Mouse (Mus musculus) erythroblast, adult 5-6 weeks (primary cell): ENCODE data around the gene Lingo3. TPM values are rescaled to one million over a fixed set of nuclear protein-coding genes. Genes with fewer than 3 reads are reported as not detected.

Experiments
- ATAC-seq: replicated peaks from 2 replicates; pipeline ENCODE4 v1.8.0; 2016; ENCODE audit warnings: moderate number of reproducible peaks, mild to moderate bottlenecking, moderate TSS enrichment, inconsistent platforms; ENCODE audit not compliant: poor library complexity, low FRiP score, severe bottlenecking
- total RNA-seq, 2 experiments: library from RNA; stranded (forward) in 1 of 2; stranded (reverse) in 1 of 2; fragments of 150-400 nt in 1 of 2; fragments of 200-764, 138-1000 nt in 1 of 2; gene quantifications; 2 replicates each; pipeline versions ENCODE4 v1.2.3 to v1.2.4; 2015 to 2017; ENCODE audit warnings: low replicate concordance in 2 of 2

Lingo3 gene
- total RNA-seq, 2 experiments from 2014 or later = not detected

DNA sequence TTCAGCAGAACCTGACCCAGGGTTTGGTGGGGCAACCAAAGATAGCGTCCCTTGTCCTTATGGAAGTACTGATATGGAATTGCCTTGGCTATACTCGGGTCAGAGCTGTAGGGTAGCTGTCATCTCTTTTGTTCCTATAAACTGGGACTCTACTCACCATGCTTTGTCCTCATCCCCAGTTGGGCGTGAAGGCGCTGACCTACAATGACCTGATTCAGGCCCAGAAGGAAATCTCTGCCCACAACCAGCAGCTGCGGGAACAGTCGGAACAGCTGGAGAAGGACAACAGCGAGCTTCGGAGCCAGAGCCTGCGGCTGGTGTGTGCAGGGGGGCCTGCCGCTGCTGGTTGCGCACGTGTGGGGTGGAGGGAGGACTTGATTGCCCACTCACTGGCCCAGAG is 59.0 kb downstream of the Lingo3 start:
- ATAC-seq = no peak

DNA sequence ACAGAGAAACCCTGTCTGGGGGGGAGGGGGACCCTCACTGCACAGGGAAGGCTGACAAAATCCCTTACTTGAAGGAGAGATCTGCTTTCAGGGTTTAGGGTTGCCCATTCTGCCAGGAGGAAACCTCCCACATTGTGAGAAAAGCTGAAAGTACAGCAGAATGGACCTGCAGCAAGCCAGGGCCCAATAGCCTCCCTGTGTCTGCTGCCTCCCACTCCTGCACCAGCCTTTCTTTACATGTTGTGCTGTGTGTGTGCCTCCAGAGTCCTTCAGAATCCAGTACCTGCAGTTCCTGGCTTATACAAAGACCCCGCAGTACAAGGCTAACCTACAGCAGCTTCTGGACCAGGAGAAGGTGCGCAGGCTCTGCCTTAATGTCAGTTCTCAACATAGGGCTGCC is 59.5 kb downstream of the Lingo3 start:
- ATAC-seq = no peak

Other genes starting within 250 kb of the Lingo3 start
- gene Scamp4, start 241.2 kb downstream of the Lingo3 start, total RNA-seq (2015; ENCODE audit: low replicate concordance) = 7.3 and 14.0 TPM in 2 replicates
- gene Scamp4, start 241.2 kb downstream of the Lingo3 start, total RNA-seq (2017; ENCODE audit: low replicate concordance) = 2.6 and 3.1 TPM in 2 replicates
- not detected in 2 replicates for gene Adat3, start 241.2 kb downstream of the Lingo3 start, total RNA-seq (2015; ENCODE audit: low replicate concordance)
- 0.94 TPM in 1 of 2 replicates, not detected in the other for gene Adat3, start 241.2 kb downstream of the Lingo3 start, total RNA-seq (2017; ENCODE audit: low replicate concordance)
- gene Gm49322, start 238.0 kb downstream of the Lingo3 start, total RNA-seq (2015; ENCODE audit: low replicate concordance) = 0.21 TPM in 1 of 2 replicates, not detected in the other
- not detected in 2 replicates for gene Gm49322, start 238.0 kb downstream of the Lingo3 start, total RNA-seq (2017; ENCODE audit: low replicate concordance)
- gene Csnk1g2, start 221.2 kb downstream of the Lingo3 start, total RNA-seq (2015; ENCODE audit: low replicate concordance) = 25.5 and 25.6 TPM in 2 replicates
- 28.2 and 28.9 TPM in 2 replicates for gene Csnk1g2, start 221.2 kb downstream of the Lingo3 start, total RNA-seq (2017; ENCODE audit: low replicate concordance)
- gene Btbd2, start 187.0 kb downstream of the Lingo3 start, total RNA-seq (2015; ENCODE audit: low replicate concordance) = 5.6 and 6.1 TPM in 2 replicates
- 5.6 and 11.4 TPM in 2 replicates for gene Btbd2, start 187.0 kb downstream of the Lingo3 start, total RNA-seq (2017; ENCODE audit: low replicate concordance)
- 40.2 and 47.4 TPM in 2 replicates for gene Mknk2, start 165.9 kb downstream of the Lingo3 start, total RNA-seq (2015; ENCODE audit: low replicate concordance)
- gene Mknk2, start 165.9 kb downstream of the Lingo3 start, total RNA-seq (2017; ENCODE audit: low replicate concordance) = 28.4 and 40.8 TPM in 2 replicates
- 13.4 and 25.6 TPM in 2 replicates for gene Mob3a, start 142.1 kb downstream of the Lingo3 start, total RNA-seq (2015; ENCODE audit: low replicate concordance)
- 11.0 and 18.2 TPM in 2 replicates for gene Mob3a, start 142.1 kb downstream of the Lingo3 start, total RNA-seq (2017; ENCODE audit: low replicate concordance)
- 8.6 and 9.8 TPM in 2 replicates for gene Izumo4, start 141.9 kb downstream of the Lingo3 start, total RNA-seq (2015; ENCODE audit: low replicate concordance)
- 1.3 and 2.2 TPM in 2 replicates for gene Izumo4, start 141.9 kb downstream of the Lingo3 start, total RNA-seq (2017; ENCODE audit: low replicate concordance)
- gene Ap3d1, start 101.8 kb downstream of the Lingo3 start, total RNA-seq (2015; ENCODE audit: low replicate concordance) = 12.5 and 27.6 TPM in 2 replicates
- gene Ap3d1, start 101.8 kb downstream of the Lingo3 start, total RNA-seq (2017; ENCODE audit: low replicate concordance) = 25.9 and 30.5 TPM in 2 replicates
- 10.9 and 15.6 TPM in 2 replicates for gene Dot1l, start 88.8 kb downstream of the Lingo3 start, total RNA-seq (2015; ENCODE audit: low replicate concordance)
- 8.0 and 22.9 TPM in 2 replicates for gene Dot1l, start 88.8 kb downstream of the Lingo3 start, total RNA-seq (2017; ENCODE audit: low replicate concordance)
- 19.6 and 26.5 TPM in 2 replicates for gene Sf3a2, start 45.8 kb downstream of the Lingo3 start, total RNA-seq (2015; ENCODE audit: low replicate concordance)
- 7.2 and 11.2 TPM in 2 replicates for gene Sf3a2, start 45.8 kb downstream of the Lingo3 start, total RNA-seq (2017; ENCODE audit: low replicate concordance)
- 24.5 and 45.2 TPM in 2 replicates for gene Plekhj1, start 45.4 kb downstream of the Lingo3 start, total RNA-seq (2015; ENCODE audit: low replicate concordance)
- gene Plekhj1, start 45.4 kb downstream of the Lingo3 start, total RNA-seq (2017; ENCODE audit: low replicate concordance) = 8.2 and 13.9 TPM in 2 replicates
- gene Amh, start 38.8 kb downstream of the Lingo3 start, total RNA-seq (2015; ENCODE audit: low replicate concordance) = not detected in 2 replicates
- gene Amh, start 38.8 kb downstream of the Lingo3 start, total RNA-seq (2017; ENCODE audit: low replicate concordance) = not detected in 2 replicates
- gene Jsrp1, start 30.5 kb downstream of the Lingo3 start, total RNA-seq (2015; ENCODE audit: low replicate concordance) = not detected in 2 replicates
- gene Jsrp1, start 30.5 kb downstream of the Lingo3 start, total RNA-seq (2017; ENCODE audit: low replicate concordance) = not detected in 2 replicates
- gene Oaz1, start 17.4 kb downstream of the Lingo3 start, total RNA-seq (2015; ENCODE audit: low replicate concordance) = 1,067 and 1,159 TPM in 2 replicates
- gene Oaz1, start 17.4 kb downstream of the Lingo3 start, total RNA-seq (2017; ENCODE audit: low replicate concordance) = 242 and 348 TPM in 2 replicates
- gene Lsm7, start 11.2 kb upstream of the Lingo3 start, total RNA-seq (2015; ENCODE audit: low replicate concordance) = 27.8 and 33.2 TPM in 2 replicates
- 59.8 and 67.9 TPM in 2 replicates for gene Lsm7, start 11.2 kb upstream of the Lingo3 start, total RNA-seq (2017; ENCODE audit: low replicate concordance)
- 225 and 274 TPM in 2 replicates for gene Sppl2b, start 11.2 kb upstream of the Lingo3 start, total RNA-seq (2015; ENCODE audit: low replicate concordance)
- gene Sppl2b, start 11.2 kb upstream of the Lingo3 start, total RNA-seq (2017; ENCODE audit: low replicate concordance) = 343 and 430 TPM in 2 replicates
- not detected in 2 replicates for gene Tmprss9, start 27.8 kb upstream of the Lingo3 start, total RNA-seq (2015; ENCODE audit: low replicate concordance)
- 0.17 TPM in 1 of 2 replicates, not detected in the other for gene Tmprss9, start 27.8 kb upstream of the Lingo3 start, total RNA-seq (2017; ENCODE audit: low replicate concordance)
- gene Timm13, start 56.9 kb upstream of the Lingo3 start, total RNA-seq (2015; ENCODE audit: low replicate concordance) = 12.1 and 17.6 TPM in 2 replicates
- 14.1 and 24.7 TPM in 2 replicates for gene Timm13, start 56.9 kb upstream of the Lingo3 start, total RNA-seq (2017; ENCODE audit: low replicate concordance)
- 2.7 and 7.3 TPM in 2 replicates for gene Lmnb2, start 74.2 kb upstream of the Lingo3 start, total RNA-seq (2015; ENCODE audit: low replicate concordance)
- gene Lmnb2, start 74.2 kb upstream of the Lingo3 start, total RNA-seq (2017; ENCODE audit: low replicate concordance) = 9.3 and 9.7 TPM in 2 replicates
- gene Gadd45b, start 86.0 kb upstream of the Lingo3 start, total RNA-seq (2015; ENCODE audit: low replicate concordance) = 2.3 and 10.6 TPM in 2 replicates
- gene Gadd45b, start 86.0 kb upstream of the Lingo3 start, total RNA-seq (2017; ENCODE audit: low replicate concordance) = 3.2 and 4.9 TPM in 2 replicates
- gene Gng7, start 170.9 kb upstream of the Lingo3 start, total RNA-seq (2015; ENCODE audit: low replicate concordance) = not detected in 2 replicates
- not detected in 2 replicates for gene Gng7, start 170.9 kb upstream of the Lingo3 start, total RNA-seq (2017; ENCODE audit: low replicate concordance)
- gene Diras1, start 181.6 kb upstream of the Lingo3 start, total RNA-seq (2015; ENCODE audit: low replicate concordance) = not detected in 2 replicates
- not detected in 2 replicates for gene Diras1, start 181.6 kb upstream of the Lingo3 start, total RNA-seq (2017; ENCODE audit: low replicate concordance)
- 2.1 and 2.5 TPM in 2 replicates for gene Slc39a3, start 193.4 kb upstream of the Lingo3 start, total RNA-seq (2015; ENCODE audit: low replicate concordance)
- 2.7 and 3.8 TPM in 2 replicates for gene Slc39a3, start 193.4 kb upstream of the Lingo3 start, total RNA-seq (2017; ENCODE audit: low replicate concordance)
- 6.7 and 20.3 TPM in 2 replicates for gene Sgta, start 216.1 kb upstream of the Lingo3 start, total RNA-seq (2015; ENCODE audit: low replicate concordance)
- 14.8 and 18.1 TPM in 2 replicates for gene Sgta, start 216.1 kb upstream of the Lingo3 start, total RNA-seq (2017; ENCODE audit: low replicate concordance)
- 1.9 TPM in 1 of 2 replicates, not detected in the other for gene Thop1, start 226.0 kb upstream of the Lingo3 start, total RNA-seq (2015; ENCODE audit: low replicate concordance)
- 3.1 and 4.1 TPM in 2 replicates for gene Thop1, start 226.0 kb upstream of the Lingo3 start, total RNA-seq (2017; ENCODE audit: low replicate concordance)